Mouse (Mus musculus) liver, embryonic 13.5 days (tissue): ENCODE results near the gene Rffl. TPM values are rescaled to one million over a fixed set of nuclear protein-coding genes. Genes with fewer than 3 reads are reported as not detected.

Source experiments
- ATAC-seq: fragments of 200-750 bp; cut with Nextera tagmentation; 2 replicates; pipeline ENCODE4 v1.8.0; 2017; ENCODE audit warnings: low read depth, mild to moderate bottlenecking, moderate number of reproducible peaks, moderate library complexity
- DNase-seq: peaks from one replicate; pipeline ENCODE4 v3.0.0; 2022
- H3K27ac ChIP-seq: fragments of 300-500 bp; sonication (generic); 2 replicates; pipeline ENCODE4 v1.5.1; 2015; ENCODE audit warnings: moderate library complexity, mild to moderate bottlenecking, inconsistent platforms
- H3K27me3 ChIP-seq: fragments of 300-500 bp; sonication (generic); 2 replicates; pipeline ENCODE4 v1.6.1; 2015; ENCODE audit warnings: mild to moderate bottlenecking, inconsistent platforms
- H3K36me3 ChIP-seq: fragments of 300-500 bp; sonication (generic); 2 replicates; pipeline ENCODE4 v1.6.1; 2015; ENCODE audit warnings: mild to moderate bottlenecking, inconsistent platforms
- H3K4me1 ChIP-seq: fragments of 300-500 bp; sonication (generic); replicated peaks from 2 replicates; pipeline ENCODE4 v1.6.1; 2015; ENCODE audit warnings: inconsistent platforms
- H3K4me2 ChIP-seq: fragments of 300-500 bp; sonication (generic); 2 replicates; pipeline ENCODE4 v1.6.1; 2015; ENCODE audit warnings: inconsistent platforms, mild to moderate bottlenecking, moderate library complexity
- H3K4me3 ChIP-seq: fragments of 300-500 bp; sonication (generic); replicated peaks from 2 replicates; pipeline ENCODE4 v1.5.1; 2015; ENCODE audit warnings: mild to moderate bottlenecking, inconsistent platforms
- H3K9ac ChIP-seq: fragments of 300-500 bp; sonication (generic); 2 replicates; pipeline ENCODE4 v1.6.1; 2015; ENCODE audit warnings: mild to moderate bottlenecking, inconsistent platforms
- H3K9me3 ChIP-seq: fragments of 300-500 bp; sonication (generic); replicated peaks from 2 replicates; pipeline ENCODE4 v1.6.1; 2016; ENCODE audit warnings: inconsistent platforms
- WGBS: fragments of 180-500 bp; shearing (Covaris S2); methylation state at CpG from one replicate; pipeline ENCODE4 v1.1.7; 2015; ENCODE audit not compliant: insufficient replicate concordance; 5-methylcytosine and 5-hydroxymethylcytosine counted together
- polyA plus RNA-seq: library from polyadenylated mRNA; unstranded; fragments of >200 nt; fragmentation: Nextera tagmentation; extraction: Ambion mirVana; gene quantifications from 2 replicates; pipeline ENCODE4 v1.2.1, GENCODE M21; 2015

Gene Rffl
- polyA plus RNA-seq, 1 experiment from 2014 or later = 20.2 TPM

DNA sequence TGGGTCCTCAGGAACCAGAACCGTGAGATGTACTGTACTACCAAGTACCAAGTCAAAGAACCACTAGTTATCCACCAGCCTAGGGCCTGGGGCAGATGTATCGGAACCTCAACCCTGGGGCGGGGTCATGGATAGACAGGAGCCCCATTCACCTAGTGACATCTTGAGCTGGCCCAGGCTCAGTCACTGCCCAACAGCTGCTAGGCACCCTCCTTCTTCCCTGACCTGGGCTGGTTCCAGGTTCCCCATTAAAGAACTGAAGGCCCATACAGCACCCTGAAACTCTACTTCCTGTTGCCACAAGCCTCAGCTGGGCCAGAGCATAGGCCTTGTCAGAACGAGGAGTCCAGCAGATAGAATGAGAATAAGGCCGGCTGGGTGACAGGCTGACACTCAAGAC, 28.7 kb upstream of the Rffl start:
- no peaks in the 10 kb centered on the region for H3K4me1 ChIP-seq
- H3K4me2 ChIP-seq = no peak overlapping the region
- H3K27ac ChIP-seq = no peak overlapping the region
- no peak for DNase-seq
- no peak for ATAC-seq
- H3K4me3 ChIP-seq = no peak overlapping the region
- 76% methylated on average over 5 of the region's 5 CpGs for WGBS
- no peak overlapping the region for H3K9ac ChIP-seq
- no peaks in the 10 kb centered on the region for H3K27me3 ChIP-seq
- H3K9me3 ChIP-seq = no peaks in the 10 kb centered on the region
- H3K36me3 ChIP-seq = peaks cover 62% of the 10 kb centered on the region

DNA sequence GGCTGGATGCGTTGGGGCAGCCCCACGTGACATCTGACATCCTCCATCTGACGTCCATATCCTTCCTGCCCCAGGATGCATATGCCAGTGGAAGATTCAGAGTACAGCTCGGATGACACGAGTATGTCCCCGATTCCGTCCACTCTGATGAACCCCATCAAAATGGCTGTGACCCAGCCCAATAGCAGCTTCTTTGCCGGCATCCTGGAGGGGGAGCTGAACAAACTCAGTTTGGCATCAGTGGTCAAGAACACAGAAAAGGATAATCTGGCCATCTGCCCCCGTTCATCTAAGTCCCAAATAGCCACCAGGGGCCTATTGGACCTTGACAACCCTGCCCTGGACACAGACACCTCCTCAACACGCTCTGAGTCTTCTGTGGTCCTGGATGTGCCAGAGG, 26.5 kb upstream of the Rffl start:
- no peaks in the 10 kb centered on the region for H3K27me3 ChIP-seq

DNA sequence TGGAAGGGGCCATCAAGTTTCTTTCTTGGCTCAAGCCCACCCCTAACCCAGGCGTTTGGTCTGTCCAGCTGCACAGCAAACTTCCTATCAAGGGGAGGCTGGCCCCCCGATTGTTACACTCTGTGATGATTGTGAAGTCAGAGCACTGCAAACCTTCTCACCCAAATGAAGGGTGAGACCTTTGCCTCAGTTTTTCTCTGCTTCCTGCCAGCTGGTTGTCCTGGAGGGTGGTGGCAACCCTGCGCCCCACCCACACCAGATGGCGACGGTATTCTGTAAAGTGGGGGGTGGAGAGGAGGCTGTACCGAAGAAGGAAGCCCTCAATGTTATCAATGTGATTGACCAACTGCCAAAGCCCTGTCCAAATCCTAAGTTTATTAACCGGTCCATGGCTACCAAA, 20.9 kb upstream of the Rffl start, which contains the start of gene Fndc8:
Gene Fndc8, plus strand, starts transcription at position 189 of the 400 bp plus-strand sequence.
- Histone ChIP-seq H3K9ac (no peak within 1 kb of the TSS), H3K4me2 (no peak within 1 kb of the TSS)
- WGBS = 37% methylated on average over 7 of the region's 7 CpGs

More for the DNA sequence above, 26.5 kb upstream of the Rffl start:
- Histone ChIP-seq H3K9me3 (no peaks in the 10 kb centered on the region), H3K27ac (no peak overlapping the region), H3K4me2 (no peak overlapping the region), H3K4me1 (no peaks in the 10 kb centered on the region), H3K36me3 (peaks cover 40% of the 10 kb centered on the region), H3K9ac (no peak overlapping the region), H3K4me3 (no peak overlapping the region)
- DNase-seq = no peak
- 71% methylated on average over 10 of the region's 10 CpGs for WGBS
- ATAC-seq = no peak

DNA sequence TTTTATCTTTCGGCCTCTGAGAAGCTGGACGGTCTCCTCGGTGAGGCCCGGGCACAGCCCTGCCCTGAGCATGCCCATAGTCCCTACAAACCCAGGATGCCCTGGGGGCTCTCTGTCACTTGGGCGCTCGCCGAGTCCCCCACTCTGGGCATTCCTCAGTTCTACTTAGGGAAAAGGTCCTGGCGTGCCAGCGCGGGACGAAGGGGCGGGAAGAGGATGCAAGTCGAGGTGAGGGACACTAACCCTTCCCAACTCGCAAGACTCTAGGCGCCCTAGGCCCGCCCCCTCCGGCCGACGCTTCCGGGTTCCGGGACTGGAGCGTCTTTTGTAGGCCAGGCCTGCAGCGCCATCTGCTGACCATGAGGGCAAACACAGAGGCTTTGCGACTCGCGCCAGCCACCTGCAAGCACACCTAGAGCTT, 19.3 kb upstream of the Rffl start, which contains the start of gene Rad51d:
Gene Rad51d, minus strand, starts transcription at position 273 of the 421 bp plus-strand sequence.
- no peaks in the 10 kb centered on the region for H3K9me3 ChIP-seq
- ATAC-seq (peak; percentile 91), DNase-seq (peak; percentile 90)
- WGBS = 0% methylated on average over 26 of the region's 26 CpGs
- peak within 1 kb of the TSS; percentile 74 for H3K27ac ChIP-seq
- H3K4me1 ChIP-seq = peaks cover 28% of the 10 kb centered on the region
- H3K36me3 ChIP-seq = no peaks in the 10 kb centered on the region
- H3K27me3 ChIP-seq = peaks cover 11% of the 10 kb centered on the region; the same call in 1 of the 2 replicates
- H3K9ac ChIP-seq = peak within 1 kb of the TSS; percentile 85
- H3K4me3 ChIP-seq = peak within 1 kb of the TSS; percentile 68
- H3K4me2 ChIP-seq = peak within 1 kb of the TSS; percentile 94

More for the DNA sequence above, 20.9 kb upstream of the Rffl start, which contains the start of gene Fndc8:
- ATAC-seq (no peak), DNase-seq (no peak)
- no peak within 1 kb of the TSS for H3K4me3 ChIP-seq
- no peaks in the 10 kb centered on the region for H3K36me3 ChIP-seq
- H3K27me3 ChIP-seq = peaks cover 11% of the 10 kb centered on the region; the same call in 1 of the 2 replicates
- no peak within 1 kb of the TSS for H3K27ac ChIP-seq
- peaks cover 28% of the 10 kb centered on the region for H3K4me1 ChIP-seq
- no peaks in the 10 kb centered on the region for H3K9me3 ChIP-seq

DNA sequence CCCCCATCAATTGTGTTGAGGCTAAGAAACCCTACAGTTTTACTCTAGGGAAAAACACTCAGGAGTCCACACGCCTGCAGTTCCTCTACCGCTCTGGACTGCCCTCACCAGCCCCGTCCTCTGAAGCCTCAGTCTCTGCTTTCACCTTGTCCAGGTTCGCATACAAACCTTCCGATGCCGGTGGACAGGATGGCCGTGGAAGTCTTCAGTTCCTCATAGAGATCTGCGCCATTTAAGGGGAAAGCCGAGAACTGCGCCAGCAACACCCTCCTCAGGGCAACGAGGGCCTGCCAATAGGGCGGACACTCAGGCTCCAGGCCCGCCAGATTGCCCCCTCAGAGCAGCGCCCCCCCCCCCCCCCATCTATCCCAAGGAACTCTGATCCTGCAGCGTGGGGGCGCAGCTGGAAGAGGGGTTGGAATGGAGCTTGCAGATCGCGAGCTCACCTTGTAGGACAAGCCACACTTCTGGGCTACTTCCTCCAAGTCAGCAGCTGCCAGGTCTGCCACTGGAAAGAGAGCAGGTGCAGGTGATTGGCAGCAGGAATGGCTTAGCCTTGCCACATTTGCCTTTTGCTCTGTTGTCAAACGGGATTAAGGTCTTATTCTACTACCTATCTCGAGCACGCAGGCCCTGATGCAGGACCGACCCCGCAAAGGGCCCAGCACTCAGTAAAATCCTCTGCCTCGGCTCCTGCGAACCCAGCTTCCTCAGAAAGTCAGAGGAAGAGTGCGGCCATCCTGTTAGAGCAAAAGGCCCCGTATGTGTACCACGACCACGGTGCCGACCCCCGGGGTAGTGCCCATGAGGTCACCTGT, 18.7 kb upstream of the Rffl start:
- no peak for DNase-seq

DNA sequence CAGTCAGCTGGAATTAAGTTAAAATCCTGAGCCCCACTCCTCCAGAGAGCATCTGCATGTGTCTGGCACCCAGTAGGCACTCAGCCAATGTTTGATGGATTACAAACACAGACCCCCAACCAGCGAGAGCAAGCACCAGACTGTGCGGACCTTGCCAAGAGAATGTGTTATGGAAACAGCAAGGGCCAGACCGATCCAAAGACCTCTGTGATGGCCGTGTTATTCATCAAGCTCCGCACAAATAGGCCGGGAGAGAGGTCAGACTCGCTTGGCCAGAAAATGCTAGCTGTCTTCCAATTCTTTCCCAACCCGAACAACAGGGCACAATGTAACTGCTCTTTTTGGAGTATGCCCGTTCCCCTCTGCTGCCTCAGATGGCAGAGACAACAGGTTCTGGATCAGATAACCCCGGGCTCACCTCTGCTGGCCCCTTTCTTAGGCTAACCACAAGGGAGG, 17.5 kb upstream of the Rffl start:
- no peak for DNase-seq

More for the DNA sequence above, 18.7 kb upstream of the Rffl start:
- peaks cover 11% of the 10 kb centered on the region; the same call in 1 of the 2 replicates for H3K27me3 ChIP-seq
- H3K9ac ChIP-seq = peak overlapping the region; percentile 85
- peak overlapping the region; percentile 68 for H3K4me3 ChIP-seq
- no peaks in the 10 kb centered on the region for H3K36me3 ChIP-seq
- peaks cover 28% of the 10 kb centered on the region for H3K4me1 ChIP-seq
- peak; percentile 55 for ATAC-seq
- H3K9me3 ChIP-seq = no peaks in the 10 kb centered on the region
- peak overlapping the region; percentile 94 for H3K4me2 ChIP-seq
- H3K27ac ChIP-seq = peak overlapping the region; percentile 74
- 6% methylated on average over 31 of the region's 31 CpGs for WGBS

DNA sequence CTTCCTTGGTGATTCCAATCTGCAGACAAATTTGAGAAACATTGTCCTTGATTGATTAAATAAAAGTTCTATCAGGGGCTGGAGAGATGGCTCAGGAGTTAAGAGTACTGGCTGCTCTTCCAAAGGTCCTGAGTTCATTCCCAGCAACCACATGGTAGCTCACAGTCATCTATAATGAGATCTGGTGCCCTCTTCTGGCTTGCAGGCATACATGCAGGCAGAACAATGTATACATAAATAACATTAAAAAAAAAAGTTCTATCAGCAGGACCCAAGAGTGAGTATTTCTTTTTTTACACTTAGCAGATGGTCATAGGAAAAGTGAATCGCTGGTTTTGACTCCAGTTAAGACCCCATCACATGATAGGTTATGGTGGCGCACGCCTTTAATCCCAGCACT, 15.5 kb upstream of the Rffl start:
- H3K9me3 ChIP-seq = no peaks in the 10 kb centered on the region
- H3K9ac ChIP-seq = no peak overlapping the region
- peaks cover 28% of the 10 kb centered on the region for H3K4me1 ChIP-seq
- no peak overlapping the region for H3K4me2 ChIP-seq
- H3K36me3 ChIP-seq = peaks cover 6% of the 10 kb centered on the region; the same call in 1 of the 2 replicates
- ATAC-seq (no peak), DNase-seq (no peak)
- no peak overlapping the region for H3K27ac ChIP-seq
- H3K27me3 ChIP-seq = peaks cover 3% of the 10 kb centered on the region; the same call in 1 of the 2 replicates
- 68% methylated on average over 3 of the region's 3 CpGs for WGBS
- H3K4me3 ChIP-seq = no peak overlapping the region

More for the DNA sequence above, 17.5 kb upstream of the Rffl start:
- 64% methylated on average over 10 of the region's 10 CpGs for WGBS
- Histone ChIP-seq H3K36me3 (no peaks in the 10 kb centered on the region), H3K9ac (peak overlapping the region; percentile 85), H3K27ac (peak overlapping the region; percentile 18; the same call in 1 of the 2 replicates), H3K4me2 (peak overlapping the region; percentile 94), H3K9me3 (no peaks in the 10 kb centered on the region), H3K27me3 (peaks cover 11% of the 10 kb centered on the region; the same call in 1 of the 2 replicates), H3K4me1 (peaks cover 28% of the 10 kb centered on the region), H3K4me3 (0 out of 2 replicates have a peak overlapping the region, but pooled peaks have one; percentile 68)
- no peak for ATAC-seq

DNA sequence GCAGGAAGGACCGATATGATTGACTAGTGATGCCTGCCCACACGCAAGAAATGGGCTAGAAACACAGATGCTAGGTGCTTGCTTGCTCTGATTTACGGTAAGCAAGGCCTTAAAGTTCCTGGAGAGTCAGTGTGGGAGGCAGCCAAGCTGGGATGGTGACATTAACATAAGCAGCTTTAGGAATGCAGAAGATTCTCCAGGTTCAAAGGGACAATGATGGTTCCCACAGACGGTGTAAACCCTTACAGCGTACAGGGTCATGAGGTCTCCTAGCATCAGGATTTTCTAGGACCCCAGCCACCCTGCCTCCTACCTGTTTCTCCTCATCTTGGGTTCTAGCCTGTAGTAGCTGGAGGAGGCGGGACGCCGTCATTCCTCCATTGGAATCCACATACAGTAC, 12.2 kb upstream of the Rffl start:
- H3K36me3 ChIP-seq = peaks cover 13% of the 10 kb centered on the region; the same call in 1 of the 2 replicates
- no peak overlapping the region for H3K4me3 ChIP-seq
- WGBS = 82% methylated on average over 8 of the region's 8 CpGs
- H3K4me1 ChIP-seq = peaks cover 8% of the 10 kb centered on the region
- no peaks in the 10 kb centered on the region for H3K27me3 ChIP-seq
- no peak overlapping the region for H3K4me2 ChIP-seq
- H3K27ac ChIP-seq = no peak overlapping the region
- no peak overlapping the region for H3K9ac ChIP-seq
- H3K9me3 ChIP-seq = no peaks in the 10 kb centered on the region
- ATAC-seq = no peak
- no peak for DNase-seq

DNA sequence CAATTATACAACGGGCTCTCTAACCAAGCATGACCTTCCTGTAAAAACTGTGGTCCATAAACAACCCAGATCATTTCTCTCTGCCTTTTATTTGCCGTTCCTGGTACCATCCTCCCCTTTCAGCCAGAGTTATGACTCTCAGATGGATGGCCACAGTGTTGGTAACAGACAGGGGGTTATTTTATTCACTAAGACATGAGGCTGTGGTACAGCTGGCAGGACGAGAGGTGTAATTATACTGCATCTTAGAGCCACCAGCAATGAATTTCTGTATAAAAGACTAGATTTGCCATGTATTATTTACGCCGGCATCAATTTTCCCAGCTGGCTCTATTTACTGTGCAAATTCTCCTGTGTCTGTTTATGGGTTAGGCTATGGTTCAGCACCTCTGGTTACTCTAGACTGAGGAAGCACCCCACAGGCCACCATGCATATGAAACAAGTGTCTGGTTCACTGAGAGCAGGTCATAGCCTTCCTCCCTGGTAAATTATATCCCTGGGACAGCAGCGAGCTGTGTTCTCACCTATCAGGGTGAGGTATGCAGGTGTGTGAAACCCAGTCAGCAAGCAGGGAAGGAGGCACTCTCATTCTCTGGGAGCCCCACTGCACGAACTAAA, 6.8 kb upstream of the Rffl start:
- H3K27me3 ChIP-seq = no peaks in the 10 kb centered on the region
- ATAC-seq = no peak
- no peak for DNase-seq
- 79% methylated on average over 7 of the region's 7 CpGs for WGBS
- H3K9ac ChIP-seq = no peak overlapping the region
- H3K4me3 ChIP-seq = no peak overlapping the region
- H3K4me1 ChIP-seq = peaks cover 18% of the 10 kb centered on the region
- no peak overlapping the region for H3K4me2 ChIP-seq
- peaks cover 15% of the 10 kb centered on the region; the same call in 1 of the 2 replicates for H3K36me3 ChIP-seq
- H3K9me3 ChIP-seq = no peaks in the 10 kb centered on the region
- H3K27ac ChIP-seq = no peak overlapping the region

DNA sequence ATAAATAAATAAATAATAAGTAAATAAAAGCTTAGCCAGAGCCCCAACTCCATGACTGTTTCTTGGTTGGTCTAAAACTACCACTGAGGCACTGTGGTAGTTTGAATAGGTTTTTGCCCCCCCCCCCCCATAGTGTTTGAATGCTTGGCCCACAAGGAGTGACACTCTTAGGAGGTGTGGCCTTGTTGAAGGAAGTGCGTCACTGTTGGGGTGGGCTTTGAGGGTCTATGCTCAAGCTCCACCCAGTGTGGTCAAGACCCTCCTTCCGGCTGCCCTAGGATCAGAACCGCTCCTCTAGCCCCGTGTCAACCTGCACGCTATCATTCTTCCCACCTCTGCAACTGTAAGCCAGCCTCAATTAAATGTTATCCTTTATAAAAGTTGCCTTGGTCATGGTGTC, 4.6 kb upstream of the Rffl start:
- ATAC-seq (no peak), DNase-seq (no peak)
- peaks cover 21% of the 10 kb centered on the region for H3K4me1 ChIP-seq
- H3K4me2 ChIP-seq = no peak overlapping the region
- no peak overlapping the region; the same call in 1 of the 2 replicates for H3K9ac ChIP-seq
- H3K36me3 ChIP-seq = peaks cover 10% of the 10 kb centered on the region; the same call in 1 of the 2 replicates
- H3K9me3 ChIP-seq = no peaks in the 10 kb centered on the region
- no peak overlapping the region for H3K4me3 ChIP-seq
- no peak overlapping the region for H3K27ac ChIP-seq
- WGBS = 81% methylated on average over 5 of the region's 5 CpGs
- H3K27me3 ChIP-seq = no peaks in the 10 kb centered on the region

DNA sequence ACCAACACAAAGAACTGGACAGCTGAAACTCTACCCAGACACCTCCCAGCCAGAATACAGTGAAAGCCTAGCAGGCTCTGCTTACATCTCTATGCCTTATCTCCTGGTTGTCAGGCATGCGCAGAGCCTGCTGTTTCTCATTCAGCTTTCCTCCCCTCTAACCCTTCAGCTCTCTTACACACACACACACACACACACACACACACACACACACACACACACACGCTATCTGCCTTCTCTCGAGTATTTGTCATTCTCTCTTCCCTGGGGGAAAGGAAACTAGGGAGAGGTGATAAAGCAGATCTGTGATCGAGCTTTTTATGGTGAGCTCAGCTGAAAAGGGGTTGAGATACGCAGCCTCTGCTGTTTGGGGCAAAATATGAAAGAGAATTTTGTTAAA, 3.9 kb upstream of the Rffl start:
- peak overlapping the region; percentile 70 for H3K27ac ChIP-seq
- 11% methylated on average over 5 of the region's 5 CpGs for WGBS
- ATAC-seq = peak; percentile 19; the same call in 1 of the 2 replicates
- no peak overlapping the region for H3K4me3 ChIP-seq
- H3K9ac ChIP-seq = peak overlapping the region; percentile 34; the same call in 1 of the 2 replicates
- H3K36me3 ChIP-seq = peaks cover 10% of the 10 kb centered on the region; the same call in 1 of the 2 replicates
- no peaks in the 10 kb centered on the region for H3K27me3 ChIP-seq
- H3K9me3 ChIP-seq = no peaks in the 10 kb centered on the region
- H3K4me1 ChIP-seq = peaks cover 21% of the 10 kb centered on the region
- peak overlapping the region; percentile 26 for H3K4me2 ChIP-seq
- DNase-seq = no peak
